Comparison of ENCODE assay signal across 21 mouse cellular contexts in the genomic region with DNA sequence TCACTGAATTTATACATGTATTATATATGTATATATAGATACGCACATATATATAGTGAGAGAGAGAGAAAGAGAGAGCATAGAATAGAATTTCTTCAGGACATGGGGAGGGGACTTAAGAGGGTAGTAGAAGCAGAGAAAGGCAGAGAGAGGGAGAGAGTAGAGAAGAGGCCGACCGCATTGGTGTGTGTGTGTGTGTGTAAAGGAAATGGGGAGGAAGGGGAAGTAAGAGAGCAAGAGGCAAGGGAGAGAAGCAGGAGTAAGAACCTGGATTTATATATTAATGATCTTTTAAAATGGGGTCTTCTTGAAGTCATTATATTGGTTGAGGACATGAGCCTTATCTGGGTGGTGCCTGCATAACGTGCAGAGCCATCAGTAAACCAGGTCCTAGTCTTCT. TPM values are rescaled to one million over a fixed set of nuclear protein-coding genes. Genes with fewer than 3 reads are reported as not detected.
A peak's percentile ranks its signal among the peaks of the same experiment; 100 is the strongest.
DNase-seq lines count a peak whose midpoint lies in the region; ATAC-seq lines count a peak whose summit lies in the region.
"Had no signal": no experiment of that assay in that cellular context is flagged by ENCODE, and none has a peak within 500 bp of the region (broad histone marks: within the 10 kb centered on the region; RNA-seq: fewer than 3 reads in every experiment).

No protein-coding gene starts in this region.

- no peaks in the 10 kb centered on the region for H3K9me3 ChIP-seq in midbrain, embryonic 14.5 days (ENCODE audit: control insufficient read depth, low read length)
- H3K9me3 ChIP-seq: embryonic facial prominence, embryonic 13.5 days; embryonic facial prominence, embryonic 15.5 days; forebrain, embryonic 10.5 days; forebrain, embryonic 12.5 days had no signal

- peak; percentile 87 for ATAC-seq in granulocyte monocyte progenitor cell, adult 5-6 weeks (replicated peaks; ENCODE audit: poor library complexity, severe bottlenecking)
- 0 out of 2 replicates have a peak, but pooled peaks have one; percentile 48 for ATAC-seq in megakaryocyte, adult 5-6 weeks (ENCODE audit: poor library complexity, severe bottlenecking)
- no peak for ATAC-seq in midbrain, embryonic 14.5 days (ENCODE audit: low FRiP score, low TSS enrichment)
- ATAC-seq: forebrain, embryonic 14.5 days; forebrain, embryonic 16.5 days had no signal

- no peaks in the 10 kb centered on the region for H3K36me3 ChIP-seq in midbrain, embryonic 14.5 days (ENCODE audit: control insufficient read depth, insufficient read depth, low read length)
- H3K36me3 ChIP-seq: embryonic facial prominence, embryonic 13.5 days; embryonic facial prominence, embryonic 15.5 days; forebrain, embryonic 10.5 days; forebrain, embryonic 12.5 days had no signal

- H3K27me3 ChIP-seq in midbrain, embryonic 14.5 days (ENCODE audit: control insufficient read depth, insufficient read depth, low read length) = no peaks in the 10 kb centered on the region
- H3K27me3 ChIP-seq: embryonic facial prominence, embryonic 13.5 days; embryonic facial prominence, embryonic 15.5 days; forebrain, embryonic 12.5 days had no signal

- H3K4me1 ChIP-seq in midbrain, embryonic 14.5 days (ENCODE audit: control insufficient read depth, insufficient read depth, low read length) = no peaks in the 10 kb centered on the region
- H3K4me1 ChIP-seq: embryonic facial prominence, embryonic 13.5 days; embryonic facial prominence, embryonic 15.5 days; forebrain, embryonic 10.5 days; forebrain, embryonic 12.5 days had no signal

- H3K27ac ChIP-seq in midbrain, embryonic 14.5 days (replicated peaks; ENCODE audit: low read depth, low read length) = no peak overlapping the region
- H3K27ac ChIP-seq: embryonic facial prominence, embryonic 13.5 days; embryonic facial prominence, embryonic 15.5 days; forebrain, embryonic 10.5 days; forebrain, embryonic 12.5 days had no signal

- WGBS in midbrain, embryonic 14.5 days = 96% methylated on average over 4 of the region's 4 CpGs

- H3K4me3 ChIP-seq in midbrain, embryonic 14.5 days (replicated peaks; ENCODE audit: low read depth, low read length) = no peak overlapping the region
- H3K4me3 ChIP-seq: embryonic facial prominence, embryonic 13.5 days; embryonic facial prominence, embryonic 15.5 days; erythroblast, embryonic 14.5 days; forebrain, embryonic 10.5 days; forebrain, embryonic 12.5 days had no signal

- H3K4me2 ChIP-seq in midbrain, embryonic 14.5 days (ENCODE audit: low read length) = no peak overlapping the region
- H3K4me2 ChIP-seq: embryonic facial prominence, embryonic 13.5 days; embryonic facial prominence, embryonic 15.5 days; forebrain, embryonic 12.5 days had no signal

- DNase-seq in cerebellum, adult 9-10 months = no peak
- DNase-seq in midbrain, embryonic 14.5 days = no peak
- no peak for DNase-seq in left cerebral cortex, adult 9 months (ENCODE audit: low spot score in 2 of 2)
- DNase-seq: adrenal gland, adult 2 months; adrenal gland, postnatal 10 days; adrenal gland, postnatal 25 days; cerebellum, adult 11 months; cerebellum, adult 18-20 months; cerebellum, adult 8-10 months; cerebellum, postnatal 10 days; cerebellum, postnatal 25 days; embryo, embryonic 11 days had no signal

- no peak overlapping the region for H3K9ac ChIP-seq in midbrain, embryonic 14.5 days (replicated peaks; ENCODE audit: low read length)
- H3K9ac ChIP-seq: embryonic facial prominence, embryonic 13.5 days; embryonic facial prominence, embryonic 15.5 days; forebrain, embryonic 12.5 days had no signal

RNA-seq across cellular contexts. Expression of gene D16Ertd472e, which starts 53.5 kb away (rescaled TPM):
- 26.8 and 52.8 TPM in 2 replicates for total RNA-seq in granulocyte monocyte progenitor cell, adult 5-6 weeks (2014; fragmentation: Nextera tagmentation)
- total RNA-seq in granulocyte monocyte progenitor cell, adult 5-6 weeks (2017) = 53.9 and 58.5 TPM in 2 replicates
- total RNA-seq in megakaryocyte, adult 5-6 weeks (2015) = 10.9 and 15.6 TPM in 2 replicates
- 16.5 and 17.8 TPM in 2 replicates for total RNA-seq in megakaryocyte, adult 5-6 weeks (2017)
- 6.2 and 8.1 TPM in 2 replicates for polyA plus RNA-seq in midbrain, embryonic 14.5 days (2014; fragmentation: Nextera tagmentation; extraction: Ambion mirVana)
